Mouse (Mus musculus) erythroblast, embryonic 14.5 days (primary cell): ENCODE data around the gene Epop.

ENCODE experiments used
- GATA1 ChIP-seq: IDR thresholded peaks from 2 replicates; pipeline ENCODE4 v1.6.1; 2012; ENCODE audit warnings: low read length, inconsistent platforms, mixed read lengths
- TAL1 ChIP-seq: IDR thresholded peaks from 3 replicates; pipeline ENCODE4 v1.6.1; 2012; ENCODE audit warnings: low read length, inconsistent platforms, mixed read lengths

DNA sequence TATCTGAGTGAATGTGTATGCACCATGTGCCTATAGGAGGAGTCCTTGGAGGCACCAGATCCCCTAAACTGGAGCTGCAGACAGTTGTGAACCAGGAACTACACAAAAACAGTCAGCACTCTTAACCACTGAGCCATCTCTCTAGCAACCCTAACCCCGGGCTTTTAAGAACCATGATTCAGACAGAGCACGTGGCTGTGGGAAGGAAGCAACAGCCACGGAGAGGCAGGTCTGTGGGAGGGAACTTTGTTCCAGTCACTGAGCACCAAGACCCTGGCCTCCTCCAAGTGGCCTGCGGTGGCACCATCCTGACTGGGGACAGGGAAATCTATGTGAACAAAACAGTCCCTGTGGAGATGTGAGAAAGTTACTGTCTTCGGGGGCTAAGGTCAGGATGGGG, 37.6 kb downstream of the Epop start:
- TF ChIP-seq GATA1 (no peak), TAL1 (no peak)
